Mouse (Mus musculus): Measurements from ENCODE around the gene Palld.

DNA sequence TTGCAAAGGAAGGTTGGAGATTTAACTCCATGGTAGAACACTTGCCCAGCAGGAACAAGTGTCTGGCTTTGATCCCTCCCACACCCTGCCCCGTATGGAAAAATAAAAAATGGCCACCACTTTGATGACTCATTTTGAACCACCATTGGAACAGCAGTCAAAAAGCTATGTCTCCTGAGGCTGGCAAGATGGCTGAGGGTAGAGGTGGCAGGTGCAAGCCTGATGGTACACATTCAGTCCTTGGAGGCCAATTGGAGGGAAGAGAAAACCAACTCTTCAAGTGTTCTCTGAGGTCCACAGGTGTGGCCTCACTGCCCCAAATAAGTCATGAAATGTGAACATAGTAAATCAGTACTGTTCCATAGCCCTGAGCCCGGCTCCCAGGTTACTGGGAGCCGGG is 210.4 kb downstream of the Palld start:
- TF ChIP-seq CTCF (IDR thresholded peaks at IDR 0.05; ENCODE audit: low read depth, low read length) (no peak), POLR2AphosphoS5 (IDR thresholded peaks at IDR 0.05; ENCODE audit: insufficient replicate concordance, low read depth, low read length) (no peak), GATA1 (IDR thresholded peaks at IDR 0.05; ENCODE audit: borderline replicate concordance, low read length) (no peak), TAL1 (conservative IDR thresholded peaks at IDR 0.05; ENCODE audit: low read depth, low read length) (no peak), GATA2 (IDR thresholded peaks at IDR 0.05; ENCODE audit: borderline replicate concordance, low read depth, low read length) (no peak)
